Mouse (Mus musculus) lung, postnatal 0 days (tissue): ENCODE measurements around the gene Bivm. TPM values are rescaled to one million over a fixed set of nuclear protein-coding genes. Genes with fewer than 3 reads are reported as not detected.

Experiments used
- ATAC-seq: fragments of 200-750 bp; cut with Nextera tagmentation; 2 replicates; pipeline ENCODE4 v1.8.0; 2017; ENCODE audit warnings: moderate library complexity
- DNase-seq: peaks from one replicate; pipeline ENCODE4 v3.0.0-alpha.2; 2016; ENCODE audit warnings: low spot score
- H3K27ac ChIP-seq: fragments of 300-500 bp; sonication (generic); 2 replicates; pipeline ENCODE4 v1.5.1; 2014; ENCODE audit warnings: antibody characterized with exemption, mild to moderate bottlenecking, low read length, mixed read lengths
- H3K27me3 ChIP-seq: fragments of 300-500 bp; sonication (generic); replicated peaks from 2 replicates; pipeline ENCODE4 v1.6.1; 2014; ENCODE audit warnings: low read length, mixed read lengths; ENCODE audit not compliant: insufficient read depth
- H3K36me3 ChIP-seq: fragments of 300-500 bp; sonication (generic); 2 replicates; pipeline ENCODE4 v1.6.1; 2014; ENCODE audit warnings: low read length, mixed read lengths; ENCODE audit not compliant: insufficient read depth
- H3K4me1 ChIP-seq: fragments of 300-500 bp; sonication (generic); 2 replicates; pipeline ENCODE4 v1.6.1; 2014; ENCODE audit warnings: antibody characterized with exemption, low read depth, low read length, mixed read lengths; ENCODE audit not compliant: insufficient read depth
- H3K4me2 ChIP-seq: fragments of 300-500 bp; sonication (generic); replicated peaks from 2 replicates; pipeline ENCODE4 v1.6.1; 2014; ENCODE audit warnings: low read depth, mild to moderate bottlenecking, low read length, moderate library complexity, mixed read lengths
- H3K4me3 ChIP-seq: fragments of 300-500 bp; sonication (generic); 2 replicates; pipeline ENCODE4 v1.5.1; 2014; ENCODE audit warnings: low read depth, low read length
- H3K9ac ChIP-seq: fragments of 300-500 bp; sonication (generic); replicated peaks from 2 replicates; pipeline ENCODE4 v1.6.1; 2014; ENCODE audit warnings: low read depth, mild to moderate bottlenecking
- H3K9me3 ChIP-seq: fragments of 300-500 bp; sonication (generic); 2 replicates; pipeline ENCODE4 v1.6.1; 2016; ENCODE audit warnings: low read length, mixed read lengths
- CTCF ChIP-seq: IDR thresholded peaks from 2 replicates; pipeline ENCODE4 v1.5.1; 2016; ENCODE audit warnings: antibody characterized with exemption, mild to moderate bottlenecking
- EP300 ChIP-seq: IDR thresholded peaks from 2 replicates; pipeline ENCODE4 v1.6.1; 2016; ENCODE audit warnings: antibody characterized with exemption, mild to moderate bottlenecking, control low read depth
- WGBS: fragments of 180-500 bp; shearing (Covaris S2); extraction: QIAGEN DNeasy Blood & Tissue Kit; methylation state at CpG from one replicate; pipeline ENCODE4 v1.1.7; 2014; 5-methylcytosine and 5-hydroxymethylcytosine counted together
- polyA plus RNA-seq: library from polyadenylated mRNA; unstranded; fragments of >200 nt; fragmentation: Nextera tagmentation; extraction: Ambion mirVana; gene quantifications from 2 replicates; pipeline ENCODE4 v1.2.1, GENCODE M21; 2015

Bivm gene
- polyA plus RNA-seq, 1 experiment from 2014 or later: 8.5 TPM

GRCm38 (mm10) chr1:44119201-44120073 lies 680 bp downstream of the Bivm start:
- DNase-seq (peak; percentile 95), ATAC-seq (peak; percentile 88)
- H3K4me1 ChIP-seq: peaks cover 5% of the 10 kb centered on the region; the same call in 1 of the 2 replicates
- peak overlapping the region; percentile 62 for H3K9ac ChIP-seq
- WGBS: under 1% methylated on average over 31 of the region's 43 CpGs
- no peaks in the 10 kb centered on the region for H3K9me3 ChIP-seq
- H3K4me2 ChIP-seq: peak overlapping the region; percentile 77
- H3K27me3 ChIP-seq: no peaks in the 10 kb centered on the region
- peak overlapping the region; percentile 93 for H3K27ac ChIP-seq
- H3K4me3 ChIP-seq: peak overlapping the region; percentile 63
- H3K36me3 ChIP-seq: no peaks in the 10 kb centered on the region
- TF ChIP-seq CTCF: peak; percentile 78
- no peak for TF ChIP-seq EP300

GRCm38 (mm10) chr1:44120074-44120406 lies 1.3 kb downstream of the Bivm start:
- Histone ChIP-seq H3K27me3 (no peaks in the 10 kb centered on the region), H3K9me3 (no peaks in the 10 kb centered on the region), H3K36me3 (no peaks in the 10 kb centered on the region), H3K9ac (peak overlapping the region; percentile 62; the same call in 1 of the 2 replicates), H3K27ac (peak overlapping the region; percentile 93), H3K4me3 (peak overlapping the region; percentile 63), H3K4me2 (peak overlapping the region; percentile 77), H3K4me1 (peaks cover 5% of the 10 kb centered on the region; the same call in 1 of the 2 replicates)
- no peak for DNase-seq
- WGBS: 7% methylated on average over 6 of the region's 6 CpGs
- TF ChIP-seq CTCF (no peak), EP300 (no peak)
- no peak for ATAC-seq

GRCm38 (mm10) chr1:44122256-44122655 lies 3.5 kb downstream of the Bivm start:
- 74% methylated on average over 3 of the region's 3 CpGs for WGBS
- ATAC-seq (no peak), DNase-seq (no peak)
- H3K36me3 ChIP-seq: no peaks in the 10 kb centered on the region
- no peak overlapping the region for H3K9ac ChIP-seq
- no peaks in the 10 kb centered on the region for H3K27me3 ChIP-seq
- H3K9me3 ChIP-seq: no peaks in the 10 kb centered on the region
- H3K4me3 ChIP-seq: no peak overlapping the region
- H3K4me1 ChIP-seq: peaks cover 5% of the 10 kb centered on the region; the same call in 1 of the 2 replicates
- no peak overlapping the region for H3K27ac ChIP-seq
- no peak for TF ChIP-seq CTCF
- TF ChIP-seq EP300: no peak
- H3K4me2 ChIP-seq: no peak overlapping the region

- no peak for DNase-seq
- Histone ChIP-seq H3K4me2 (no peak overlapping the region), H3K9ac (no peak overlapping the region), H3K27me3 (no peaks in the 10 kb centered on the region), H3K9me3 (no peaks in the 10 kb centered on the region), H3K4me1 (no peaks in the 10 kb centered on the region), H3K36me3 (peaks cover 7% of the 10 kb centered on the region; the same call in 1 of the 2 replicates), H3K27ac (no peak overlapping the region), H3K4me3 (no peak overlapping the region)
- WGBS: 90% methylated on average over 4 of the region's 4 CpGs
- no peak for TF ChIP-seq EP300
- no peak for TF ChIP-seq CTCF
- no peak for ATAC-seq
These were observed 6.8 kb downstream of the Bivm start for GRCm38 (mm10) chr1:44125590-44125989.

- H3K9ac ChIP-seq: no peak overlapping the region
- 55% methylated on average over 4 of the region's 4 CpGs for WGBS
- no peak overlapping the region for H3K4me2 ChIP-seq
- H3K27me3 ChIP-seq: no peaks in the 10 kb centered on the region
- no peaks in the 10 kb centered on the region for H3K9me3 ChIP-seq
- H3K27ac ChIP-seq: no peak overlapping the region
- no peaks in the 10 kb centered on the region for H3K4me1 ChIP-seq
- no peak overlapping the region for H3K4me3 ChIP-seq
- TF ChIP-seq CTCF (no peak), EP300 (no peak)
- DNase-seq: no peak
- peaks cover 7% of the 10 kb centered on the region; the same call in 1 of the 2 replicates for H3K36me3 ChIP-seq
- ATAC-seq: no peak
These were observed 11.3 kb downstream of the Bivm start for GRCm38 (mm10) chr1:44129929-44130581.

GRCm38 (mm10) chr1:44140232-44140631 lies 21.5 kb downstream of the Bivm start:
- H3K9ac ChIP-seq: no peak overlapping the region

More at GRCm38 (mm10) chr1:44140232-44140631, 21.5 kb downstream of the Bivm start:
- TF ChIP-seq CTCF (no peak), EP300 (no peak)
- Histone ChIP-seq H3K36me3 (0 out of 2 replicates have a peak, but pooled peaks cover 13% of the 10 kb centered on the region), H3K27ac (no peak overlapping the region), H3K4me2 (no peak overlapping the region), H3K4me3 (no peak overlapping the region), H3K4me1 (no peaks in the 10 kb centered on the region), H3K27me3 (no peaks in the 10 kb centered on the region), H3K9me3 (no peaks in the 10 kb centered on the region)
- DNase-seq (no peak), ATAC-seq (no peak)
- 52% methylated on average over 4 of the region's 4 CpGs for WGBS
